22 mouse cellular contexts compared by ENCODE assay signal in genomic region chr10:16507681-16508080, GRCm38 (mm10).
DNase-seq lines count a peak whose midpoint lies in the region; ATAC-seq and TF ChIP-seq lines count a peak whose summit lies in the region.
"Had no signal": no experiment of that assay in that cellular context is flagged by ENCODE, and none has a peak within 500 bp of the region (broad histone marks: within the 10 kb centered on the region; RNA-seq: fewer than 3 reads in every experiment).

No protein-coding gene starts in this region.

- no peaks in the 10 kb centered on the region for H3K27me3 ChIP-seq in embryonic facial prominence, embryonic 14.5 days (replicated peaks; ENCODE audit: control insufficient read depth, insufficient read depth, low read length)
- no peaks in the 10 kb centered on the region for H3K27me3 ChIP-seq in embryonic facial prominence, embryonic 10.5 days (replicated peaks; ENCODE audit: low read depth, poor library complexity, severe bottlenecking)
- H3K27me3 ChIP-seq in heart, postnatal 0 days (ENCODE audit: control insufficient read depth, insufficient read depth, low read length), result no peaks in the 10 kb centered on the region
- H3K27me3 ChIP-seq in heart, embryonic 11.5 days (ENCODE audit: control insufficient read depth, insufficient read depth, low read length), result no peaks in the 10 kb centered on the region
- H3K27me3 ChIP-seq: embryonic facial prominence, embryonic 12.5 days; limb, embryonic 15.5 days; lung, embryonic 15.5 days; Patski had no signal

- no peak overlapping the region for H3K9ac ChIP-seq in embryonic facial prominence, embryonic 14.5 days (ENCODE audit: low read depth, low read length)
- H3K9ac ChIP-seq in heart, postnatal 0 days (replicated peaks; ENCODE audit: low read depth, low read length), result no peak overlapping the region
- H3K9ac ChIP-seq in heart, embryonic 11.5 days (ENCODE audit: low read depth, low read length), result no peak overlapping the region
- H3K9ac ChIP-seq: embryonic facial prominence, embryonic 12.5 days; limb, embryonic 15.5 days; lung, embryonic 15.5 days had no signal

- TF ChIP-seq POLR2A in embryonic fibroblast, embryonic 13.5 days (IDR thresholded peaks at IDR 0.05; ENCODE audit: low read depth, low read length), result no peak

- TF ChIP-seq EP300 in heart, postnatal 0 days (IDR thresholded peaks at IDR 0.05; ENCODE audit: low read depth), result no peak

- no peak overlapping the region for H3K4me2 ChIP-seq in embryonic facial prominence, embryonic 14.5 days (ENCODE audit: low read depth, low read length)
- no peak overlapping the region for H3K4me2 ChIP-seq in heart, postnatal 0 days (ENCODE audit: low read depth, low read length)
- H3K4me2 ChIP-seq in heart, embryonic 11.5 days, result no peak overlapping the region
- H3K4me2 ChIP-seq: embryonic facial prominence, embryonic 12.5 days; limb, embryonic 15.5 days; lung, embryonic 15.5 days; midbrain, embryonic 11.5 days had no signal

- 66% methylated on average over 2 of the region's 2 CpGs for WGBS in embryonic facial prominence, embryonic 14.5 days
- WGBS in embryonic facial prominence, embryonic 10.5 days, result 87% methylated on average over 2 of the region's 2 CpGs
- 14% methylated on average over 2 of the region's 2 CpGs for WGBS in heart, postnatal 0 days
- 66% methylated on average over 2 of the region's 2 CpGs for WGBS in heart, embryonic 11.5 days (ENCODE audit: insufficient replicate concordance)

- peak; percentile 12 for DNase-seq in embryonic facial prominence, embryonic 14.5 days (ENCODE audit: low spot score)
- no peak for DNase-seq in embryonic facial prominence, embryonic 10.5 days (ENCODE audit: low spot score)
- peak; percentile 73 for DNase-seq in heart, postnatal 0 days (ENCODE audit: low spot score)
- DNase-seq in 3134 (ENCODE audit: extremely low read depth, insufficient read length, low spot score), result peak; percentile 63
- DNase-seq in ovary, postnatal 14 days (ENCODE audit: low spot score), result no peak
- no peak for DNase-seq in thymus, postnatal 36 days
- DNase-seq: adrenal gland, postnatal 10 days; cerebellum, adult 9-10 months; kidney, adult 2 months; kidney, postnatal 14 days; layer of hippocampus, postnatal 36 days; right cerebral cortex, postnatal 4 days had no signal

- H3K4me1 ChIP-seq in embryonic facial prominence, embryonic 14.5 days (ENCODE audit: control insufficient read depth, insufficient read depth, low read length), result no peaks in the 10 kb centered on the region
- no peaks in the 10 kb centered on the region for H3K4me1 ChIP-seq in embryonic facial prominence, embryonic 10.5 days
- H3K4me1 ChIP-seq in heart, postnatal 0 days (ENCODE audit: control insufficient read depth, insufficient read depth), result peaks cover 10% of the 10 kb centered on the region; the same call in 1 of the 2 replicates
- peaks cover 4% of the 10 kb centered on the region; the same call in 1 of the 2 replicates for H3K4me1 ChIP-seq in heart, embryonic 11.5 days (ENCODE audit: control insufficient read depth, insufficient read depth, low read length)
- H3K4me1 ChIP-seq in embryonic fibroblast, embryonic 13.5 days (ENCODE audit: control insufficient read depth, insufficient read depth, low read length), result no peaks in the 10 kb centered on the region
- H3K4me1 ChIP-seq: embryonic facial prominence, embryonic 12.5 days; limb, embryonic 15.5 days; lung, embryonic 15.5 days had no signal

- H3K27ac ChIP-seq in embryonic facial prominence, embryonic 14.5 days (replicated peaks; ENCODE audit: low read depth, low read length), result no peak overlapping the region
- H3K27ac ChIP-seq in embryonic facial prominence, embryonic 10.5 days (replicated peaks), result no peak overlapping the region
- H3K27ac ChIP-seq in heart, postnatal 0 days (ENCODE audit: low read depth), result peak overlapping the region; percentile 70
- H3K27ac ChIP-seq in heart, embryonic 11.5 days (ENCODE audit: low read depth, low read length), result no peak overlapping the region
- H3K27ac ChIP-seq in embryonic fibroblast, embryonic 13.5 days (ENCODE audit: insufficient read depth, low read length), result peak overlapping the region; percentile 70
- H3K27ac ChIP-seq: embryonic facial prominence, embryonic 12.5 days; layer of hippocampus, adult 2 months; limb, embryonic 15.5 days; lung, embryonic 15.5 days; stomach, postnatal 0 days had no signal

- TF ChIP-seq CTCF in heart, postnatal 0 days (IDR thresholded peaks at IDR 0.05; ENCODE audit: low read depth), result no peak
- TF ChIP-seq CTCF in embryonic fibroblast, embryonic 13.5 days (IDR thresholded peaks at IDR 0.05; ENCODE audit: borderline replicate concordance, insufficient read depth, low read length), result no peak

- no peak for ATAC-seq in embryonic facial prominence, embryonic 14.5 days (ENCODE audit: low read depth)
- peak; percentile 79; the same call in 1 of the 2 replicates for ATAC-seq in heart, postnatal 0 days (ENCODE audit: insufficient read depth, low read depth)
- no peak for ATAC-seq in heart, embryonic 11.5 days (replicated peaks; ENCODE audit: insufficient number of reproducible peaks, low FRiP score, low TSS enrichment)
- ATAC-seq: forebrain, embryonic 16.5 days; Patski had no signal

- H3K9me3 ChIP-seq in embryonic facial prominence, embryonic 14.5 days (ENCODE audit: control insufficient read depth, low read length), result no peaks in the 10 kb centered on the region
- no peaks in the 10 kb centered on the region for H3K9me3 ChIP-seq in embryonic facial prominence, embryonic 10.5 days
- no peaks in the 10 kb centered on the region for H3K9me3 ChIP-seq in heart, postnatal 0 days (replicated peaks; ENCODE audit: control insufficient read depth, low read length)
- no peaks in the 10 kb centered on the region for H3K9me3 ChIP-seq in heart, embryonic 11.5 days (replicated peaks; ENCODE audit: control insufficient read depth, low read length)
- H3K9me3 ChIP-seq: embryonic facial prominence, embryonic 12.5 days; limb, embryonic 15.5 days; lung, embryonic 15.5 days had no signal

- H3K36me3 ChIP-seq in embryonic facial prominence, embryonic 14.5 days (ENCODE audit: control insufficient read depth, insufficient read depth, low read length), result no peaks in the 10 kb centered on the region
- H3K36me3 ChIP-seq in embryonic facial prominence, embryonic 10.5 days (replicated peaks), result no peaks in the 10 kb centered on the region
- H3K36me3 ChIP-seq in heart, postnatal 0 days (replicated peaks; ENCODE audit: control insufficient read depth, insufficient read depth, low read length), result no peaks in the 10 kb centered on the region
- H3K36me3 ChIP-seq in heart, embryonic 11.5 days (ENCODE audit: control insufficient read depth, insufficient read depth, low read length), result no peaks in the 10 kb centered on the region
- H3K36me3 ChIP-seq: embryonic facial prominence, embryonic 12.5 days; limb, embryonic 15.5 days; lung, embryonic 15.5 days had no signal

- H3K4me3 ChIP-seq in embryonic facial prominence, embryonic 14.5 days (ENCODE audit: low read depth, low read length), result no peak overlapping the region
- no peak overlapping the region for H3K4me3 ChIP-seq in embryonic facial prominence, embryonic 10.5 days
- H3K4me3 ChIP-seq in heart, postnatal 0 days (ENCODE audit: low read depth, low read length), result no peak overlapping the region
- H3K4me3 ChIP-seq in heart, embryonic 11.5 days (ENCODE audit: low read depth, low read length), result no peak overlapping the region
- no peak overlapping the region for H3K4me3 ChIP-seq in embryonic fibroblast, embryonic 13.5 days (ENCODE audit: insufficient read depth, low read length)
- H3K4me3 ChIP-seq: embryonic facial prominence, embryonic 12.5 days; layer of hippocampus, adult 2 months; limb, embryonic 15.5 days; lung, embryonic 15.5 days had no signal

Comparison
In these comparisons a context has a peak if more than half of its experiments do, and no peak if none do; other contexts are left out.
1. DNase-seq: peak in embryonic facial prominence, embryonic 14.5 days (single experiment), heart, postnatal 0 days (single experiment) and 3134 (single experiment); none in embryonic facial prominence, embryonic 10.5 days (single experiment), ovary, postnatal 14 days (single experiment) and thymus, postnatal 36 days (0 of 2).
2. H3K27ac ChIP-seq: peak in heart, postnatal 0 days (single experiment) and embryonic fibroblast, embryonic 13.5 days (single experiment); none in embryonic facial prominence, embryonic 14.5 days (single experiment), embryonic facial prominence, embryonic 10.5 days (single experiment) and heart, embryonic 11.5 days (single experiment).